Mouse (Mus musculus): Measurements from ENCODE around the gene Map3k4. TPM values are rescaled to one million over a fixed set of nuclear protein-coding genes. Genes with fewer than 3 reads are reported as not detected.

Gene Map3k4
- total and polyA plus RNA-seq, 3 experiments: 12.7 to 22.6 (median 20.9) TPM

DNA sequence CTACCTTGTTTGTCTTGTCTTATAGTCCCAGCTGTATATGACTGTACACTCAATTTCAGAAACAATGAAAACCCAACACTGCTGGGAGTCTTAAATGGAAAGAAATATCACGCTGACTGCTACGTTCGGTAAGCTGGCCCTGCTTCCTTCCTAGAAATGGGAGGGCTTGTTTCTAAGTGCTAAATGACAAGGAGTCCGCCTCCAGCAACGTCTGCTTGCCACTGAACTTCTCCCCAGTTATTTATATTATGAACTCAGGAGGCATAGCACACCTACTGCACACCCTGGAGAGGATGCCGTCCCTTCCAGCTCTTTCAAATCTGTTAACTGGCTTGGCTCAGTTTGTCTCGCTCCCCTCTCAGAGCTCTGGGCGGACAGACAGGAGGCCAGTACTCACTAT is 105.2 kb downstream of the Map3k4 start:
- peaks cover 87 to 100% of the 10 kb centered on the region in 2 experiments for H3K36me3 ChIP-seq (replicated peaks in 1 of 2; ENCODE audit: control insufficient read depth in 1 of 2, insufficient read depth in 1 of 2, low read length in 1 of 2)
- in situ Hi-C loops (cut with MboI; ENCODE audit: low pct_ligation_motif_present, low pct_unique_long_range_greater_than_20kb, low sequenced_read_pairs) (loop anchor here (5.0 kb wide), 2 partner anchors 116 to 176 kb away; no protein-coding TSS in a partner anchor), dilution Hi-C loops (cut with MboI; ENCODE audit: extremely low pct_ligation_motif_present, extremely low pct_unique_long_range_greater_than_20kb, low sequenced_read_pairs) (no loop called here)
- H3K4me3 ChIP-seq (replicated peaks in 1 of 3; ENCODE audit: low read depth in 2 of 3, low read length in 2 of 3, poor library complexity in 1 of 3): no peak overlapping the region
- no peak overlapping the region for H3K27ac ChIP-seq (ENCODE audit: insufficient read depth, low read depth)
- no peak overlapping the region for H3K9ac ChIP-seq (ENCODE audit: insufficient read depth, low read depth)
- no peaks in the 10 kb centered on the region for H3K27me3 ChIP-seq (replicated peaks)
- no peak for DNase-seq (ENCODE audit: extremely low read depth)
- H3K4me2 ChIP-seq (ENCODE audit: insufficient read depth, low read depth, poor library complexity, severe bottlenecking): no peak overlapping the region
- no peaks in the 10 kb centered on the region; the same call in none of the 2 replicates for H3K79me2 ChIP-seq (replicated peaks; ENCODE audit: control insufficient read depth, extremely low read depth, insufficient read depth, poor library complexity, severe bottlenecking)
- no peak for TF ChIP-seq POLR2A (IDR thresholded peaks at IDR 0.05; ENCODE audit: low read depth, low read length)
- TF ChIP-seq MAZ (IDR thresholded peaks at IDR 0.05; ENCODE audit: low read depth, low read length): no peak
- no peak for TF ChIP-seq MEF2A (IDR thresholded peaks at IDR 0.05; ENCODE audit: borderline replicate concordance, low read depth, low read length)
- no peak for TF ChIP-seq EP300 (IDR thresholded peaks at IDR 0.05; ENCODE audit: low read length)
- TF ChIP-seq JUN (IDR thresholded peaks at IDR 0.05; ENCODE audit: insufficient read depth, low read depth, low read length): no peak
- no peak for TF ChIP-seq CHD1 (IDR thresholded peaks at IDR 0.05; ENCODE audit: low read depth, low read length)
- no peak for TF ChIP-seq NRF1 (IDR thresholded peaks at IDR 0.05; ENCODE audit: low read depth, low read length)
- no peak for TF ChIP-seq MYC (IDR thresholded peaks at IDR 0.05; ENCODE audit: low read depth, low read length)
- TF ChIP-seq MAFK (IDR thresholded peaks at IDR 0.05; ENCODE audit: insufficient replicate concordance, low read length): no peak
- peaks cover 25 to 35% of the 10 kb centered on the region in 2 experiments for H3K4me1 ChIP-seq (ENCODE audit: control insufficient read depth in 1 of 2, insufficient read depth in 2 of 2)
- H3K9me3 ChIP-seq (replicated peaks; ENCODE audit: low read length): no peaks in the 10 kb centered on the region

DNA sequence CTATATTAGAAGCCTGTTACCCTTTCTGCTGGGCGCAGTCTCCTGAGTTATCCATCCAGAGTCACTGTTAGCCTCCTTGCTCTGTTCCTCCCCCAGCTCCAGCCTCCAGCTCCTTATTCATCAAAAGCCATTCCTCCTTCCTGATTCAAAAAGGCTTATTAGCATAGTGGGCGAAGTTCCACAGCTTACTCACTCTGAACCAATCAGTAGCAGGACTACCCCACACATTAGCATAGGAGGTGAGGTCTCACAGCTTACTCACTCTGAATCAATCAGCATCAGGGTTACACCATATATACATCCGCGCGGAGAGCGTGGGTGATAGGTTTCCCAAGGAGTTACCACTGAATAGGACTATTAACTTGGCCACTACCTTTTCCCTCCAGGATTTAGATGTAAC is 106.3 kb downstream of the Map3k4 start:
- Histone ChIP-seq H3K4me2 (ENCODE audit: insufficient read depth, low read depth, poor library complexity, severe bottlenecking) (no peak overlapping the region), H3K79me2 (replicated peaks; ENCODE audit: control insufficient read depth, extremely low read depth, insufficient read depth, poor library complexity, severe bottlenecking) (peaks cover 2% of the 10 kb centered on the region), H3K4me3 (replicated peaks in 1 of 3; ENCODE audit: low read depth in 2 of 3, low read length in 2 of 3, poor library complexity in 1 of 3) (no peak overlapping the region), H3K27me3 (replicated peaks) (no peaks in the 10 kb centered on the region), H3K36me3 (replicated peaks in 1 of 2; ENCODE audit: control insufficient read depth in 1 of 2, insufficient read depth in 1 of 2, low read length in 1 of 2) (peaks cover 78 to 94% of the 10 kb centered on the region in 2 experiments), H3K9ac (ENCODE audit: insufficient read depth, low read depth) (no peak overlapping the region), H3K9me3 (replicated peaks; ENCODE audit: low read length) (no peaks in the 10 kb centered on the region), H3K4me1 (ENCODE audit: control insufficient read depth in 1 of 2, insufficient read depth in 2 of 2) (peaks cover 32 to 45% of the 10 kb centered on the region in 2 experiments), H3K27ac (ENCODE audit: insufficient read depth, low read depth) (no peak overlapping the region)
- dilution Hi-C loops (cut with MboI; ENCODE audit: extremely low pct_ligation_motif_present, extremely low pct_unique_long_range_greater_than_20kb, low sequenced_read_pairs) (no loop called here), in situ Hi-C loops (cut with MboI; ENCODE audit: low pct_ligation_motif_present, low pct_unique_long_range_greater_than_20kb, low sequenced_read_pairs) (loop anchor here (5.0 kb wide), 2 partner anchors 115 to 175 kb away; no protein-coding TSS in a partner anchor)
- no peak for DNase-seq (ENCODE audit: extremely low read depth)
- TF ChIP-seq GABPA (IDR thresholded peaks at IDR 0.05; ENCODE audit: insufficient replicate concordance, low read depth, low read length) (no peak), JUN (IDR thresholded peaks at IDR 0.05; ENCODE audit: insufficient read depth, low read depth, low read length) (no peak), PAX5 (IDR thresholded peaks at IDR 0.05; ENCODE audit: low read length) (no peak), ZNF384 (IDR thresholded peaks at IDR 0.05; ENCODE audit: low read depth, low read length) (no peak), TCF12 (IDR thresholded peaks at IDR 0.05; ENCODE audit: low read depth, low read length) (no peak), POLR2A (IDR thresholded peaks at IDR 0.05; ENCODE audit: low read depth, low read length) (no peak), UBTF (IDR thresholded peaks at IDR 0.05; ENCODE audit: low read depth, low read length) (no peak), ZC3H11A (IDR thresholded peaks at IDR 0.05; ENCODE audit: low read depth, low read length) (no peak)
